Mouse (Mus musculus) right cerebral cortex, postnatal 4 days (tissue): Measurements from ENCODE around the gene Map2k5.

Source experiments
- DNase-seq: peaks from one replicate; pipeline ENCODE4 v3.0.0-alpha.2; 2022

The Map2k5 gene

GRCm38 (mm10) chr9:63377270-63378142 is at the start of gene Map2k5:
Map2k5 (minus strand) TSS chr9:63377902.
- DNase-seq, result peak; percentile 89

- DNase-seq, result no peak
Measured at GRCm38 (mm10) chr9:63421096-63421736, 43.5 kb upstream of the Map2k5 start.

- DNase-seq, result no peak
Measured at GRCm38 (mm10) chr9:63420396-63420795, 42.7 kb upstream of the Map2k5 start.

DNA sequence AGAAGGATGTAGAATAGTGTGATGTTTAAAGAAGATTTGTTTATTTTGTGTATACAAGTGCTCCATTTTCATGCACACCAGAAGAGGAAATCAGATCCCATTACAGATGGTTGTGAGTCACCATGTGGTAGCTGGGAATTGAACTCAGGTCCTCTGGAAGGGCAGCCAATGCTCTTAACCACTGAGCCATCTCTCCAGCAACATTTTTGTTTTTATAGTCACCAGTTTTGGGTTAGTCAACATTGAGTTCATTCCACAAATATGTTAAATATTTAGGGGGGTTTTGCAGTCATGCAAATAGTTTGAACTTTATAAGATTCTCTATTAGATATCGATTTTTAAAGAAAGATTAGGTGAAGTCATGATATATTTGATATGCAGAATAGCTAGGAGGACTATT is 22.5 kb upstream of the Map2k5 start:
- DNase-seq, result no peak

GRCm38 (mm10) chr9:63399463-63399815 is 21.7 kb upstream of the Map2k5 start:
- no peak for DNase-seq

- peak; percentile 90 for DNase-seq
Measured at GRCm38 (mm10) chr9:63398611-63399462, 21.1 kb upstream of the Map2k5 start, which contains the start of gene 2300009A05Rik. 2300009A05Rik (minus strand) TSS chr9:63399246.

DNA sequence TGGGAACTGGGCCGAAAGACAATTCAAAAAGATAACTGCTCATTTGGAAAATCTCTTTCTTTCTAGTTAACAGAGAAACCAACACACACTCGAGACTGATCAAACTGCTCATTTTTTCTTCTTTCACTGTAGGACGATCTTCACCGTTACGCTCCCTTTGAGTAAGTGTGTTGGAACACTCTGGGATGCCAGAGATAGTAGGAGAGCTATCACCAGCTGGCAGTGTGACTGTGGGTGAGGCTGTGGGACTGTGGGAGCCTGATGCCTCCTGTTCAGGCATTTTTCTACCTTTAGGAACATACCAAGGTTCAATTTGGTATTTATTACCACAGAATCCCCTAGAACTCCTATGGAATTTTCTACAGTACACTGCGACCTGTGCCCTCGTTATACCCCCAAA is 17.9 kb upstream of the Map2k5 start:
- no peak for DNase-seq

DNA sequence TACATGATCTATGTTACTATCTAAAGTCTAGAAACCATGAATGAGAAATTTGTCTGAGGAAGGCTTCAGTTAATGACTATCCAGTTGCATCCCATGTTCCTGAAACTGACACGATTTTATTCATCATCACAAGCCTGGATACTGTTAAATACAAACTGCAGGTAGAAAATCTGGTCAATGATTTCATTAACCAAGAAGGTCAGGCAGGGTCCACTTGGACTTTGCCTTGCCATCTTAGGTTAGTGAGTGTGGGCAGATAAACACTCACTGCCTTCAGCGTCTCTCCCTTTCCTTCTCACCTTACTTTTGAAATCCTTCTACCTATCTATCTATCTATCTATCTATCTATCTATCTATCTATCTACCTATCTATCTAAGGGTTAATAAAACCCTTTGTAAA is 13.6 kb upstream of the Map2k5 start:
- no peak for DNase-seq

DNA sequence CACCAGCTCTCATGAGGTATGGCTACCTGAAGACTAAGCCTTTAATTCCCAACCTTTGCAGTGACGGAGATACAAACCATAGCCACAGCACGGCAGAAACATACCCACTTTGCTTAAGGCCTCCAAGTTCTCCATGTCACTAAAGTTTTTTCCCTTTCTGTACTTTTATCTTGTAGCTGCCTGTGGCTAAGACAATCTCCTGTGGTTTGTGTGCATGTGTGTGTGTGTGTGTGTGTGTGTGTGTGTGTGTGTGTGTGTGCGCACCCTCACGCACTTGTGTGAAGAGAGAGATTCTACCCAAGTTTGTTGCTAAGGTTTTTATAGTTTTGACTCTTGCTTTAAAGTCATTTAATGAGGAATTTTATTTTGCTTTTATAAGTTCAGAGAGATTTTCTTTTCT is 5.1 kb upstream of the Map2k5 start:
- no peak for DNase-seq

DNA sequence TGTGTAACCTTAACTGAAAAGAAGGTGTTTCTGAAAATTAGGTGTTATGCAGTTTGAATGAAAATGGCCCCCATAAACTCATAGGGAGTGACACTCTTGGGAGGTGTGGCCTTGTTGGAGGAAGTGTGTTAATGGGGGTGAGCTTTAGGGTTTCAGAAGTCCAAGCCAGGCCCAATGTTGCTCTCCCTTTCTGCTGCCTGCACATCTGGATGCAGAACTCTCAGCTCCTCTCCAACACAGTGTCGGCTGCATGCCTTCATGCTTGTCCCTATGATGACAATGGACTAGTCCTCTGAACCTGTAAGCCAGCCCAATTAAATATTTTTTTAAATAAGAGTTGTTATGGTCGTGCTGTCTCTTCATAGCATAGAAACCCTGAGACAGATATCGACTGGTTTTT is 2.6 kb upstream of the Map2k5 start:
- DNase-seq, result no peak

DNA sequence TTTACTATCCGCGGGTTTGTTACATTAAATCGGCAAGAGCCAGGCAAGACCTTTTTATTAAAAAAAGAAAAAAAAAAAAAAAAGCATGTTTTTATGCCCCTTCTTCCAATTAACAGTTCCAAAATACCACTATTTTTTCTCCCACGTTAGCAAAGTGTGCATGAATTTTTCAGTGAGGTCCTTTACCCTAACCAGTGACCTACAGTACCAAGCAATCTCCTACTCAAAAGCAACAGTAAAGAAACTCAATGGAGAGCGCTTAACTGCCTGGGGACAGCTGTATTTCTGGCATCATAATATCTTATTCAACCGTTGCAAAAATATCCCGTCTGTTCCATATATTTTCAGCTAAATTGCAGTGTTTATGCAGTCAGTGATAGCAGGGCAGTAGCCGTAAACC is 472 bp upstream of the Map2k5 start:
- DNase-seq, result no peak

- no peak for DNase-seq
Measured at GRCm38 (mm10) chr9:63373315-63373714, 4.4 kb downstream of the Map2k5 start.

DNA sequence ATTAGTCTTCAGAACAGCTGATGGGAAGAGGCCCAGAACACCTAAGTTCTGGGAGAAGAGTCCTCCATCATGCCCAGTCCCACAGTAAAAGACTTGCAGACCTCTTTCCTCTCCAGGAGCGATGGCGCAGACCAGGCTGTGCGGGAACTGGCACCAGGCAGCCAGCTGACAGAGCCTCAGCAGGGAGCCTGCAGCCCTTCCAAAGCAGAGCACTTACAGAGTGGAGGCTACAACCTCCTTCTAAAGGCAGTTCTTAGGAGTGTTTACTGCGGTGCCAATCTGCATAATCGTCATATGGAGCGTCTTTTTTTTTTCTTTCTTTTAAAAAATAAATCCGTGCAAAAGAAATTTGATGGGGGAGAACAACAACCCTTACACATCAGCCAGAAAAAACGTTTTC is 5.2 kb downstream of the Map2k5 start:
- DNase-seq, result no peak

- DNase-seq, result no peak
Measured at GRCm38 (mm10) chr9:63360410-63360809, 17.3 kb downstream of the Map2k5 start.

GRCm38 (mm10) chr9:63359016-63359415 is 18.7 kb downstream of the Map2k5 start:
- no peak for DNase-seq

DNA sequence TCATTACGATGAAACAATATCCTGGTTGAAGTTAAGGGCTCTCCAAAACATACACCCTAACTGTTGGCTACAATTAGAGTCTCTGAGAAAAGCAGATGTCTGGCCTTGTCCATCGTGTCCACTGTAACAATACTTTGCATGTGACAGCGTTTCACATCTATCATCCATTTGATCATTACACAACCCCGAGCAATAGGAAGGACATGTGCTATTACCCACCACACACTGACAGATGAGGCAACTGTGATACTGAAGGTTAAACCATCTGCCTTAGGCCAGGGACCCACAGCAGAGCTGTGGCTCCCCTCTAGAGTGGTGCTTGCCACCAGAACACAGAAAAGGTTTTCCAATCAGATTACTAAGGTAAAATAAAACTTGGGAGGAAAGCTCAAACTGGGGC is 21.0 kb downstream of the Map2k5 start:
- DNase-seq, result no peak

- no peak for DNase-seq
Measured at GRCm38 (mm10) chr9:63356278-63356677, 21.4 kb downstream of the Map2k5 start.

DNA sequence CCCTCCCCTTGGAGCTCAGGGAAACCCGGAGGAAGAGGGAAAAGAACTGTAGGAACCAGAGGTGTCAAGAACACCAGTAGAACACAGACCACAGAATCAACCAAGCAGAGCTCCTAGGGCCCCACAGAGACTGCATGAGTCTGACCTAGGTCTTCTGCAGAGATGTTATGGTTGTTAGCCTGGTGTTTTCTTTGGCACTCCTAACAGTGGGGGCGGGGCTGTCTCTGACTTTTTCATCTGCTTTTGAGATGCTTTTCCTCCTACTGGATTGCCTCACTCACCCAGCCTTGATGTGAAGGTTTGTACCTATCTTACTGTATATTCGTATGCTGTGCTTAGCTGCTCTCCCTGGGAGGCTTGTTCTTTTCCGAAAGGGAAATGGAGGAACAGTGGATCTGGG is 23.5 kb downstream of the Map2k5 start:
- DNase-seq, result no peak

GRCm38 (mm10) chr9:63350030-63350429 is 27.7 kb downstream of the Map2k5 start:
- no peak for DNase-seq

- DNase-seq, result no peak
Measured at GRCm38 (mm10) chr9:63349241-63349640, 28.5 kb downstream of the Map2k5 start.

DNA sequence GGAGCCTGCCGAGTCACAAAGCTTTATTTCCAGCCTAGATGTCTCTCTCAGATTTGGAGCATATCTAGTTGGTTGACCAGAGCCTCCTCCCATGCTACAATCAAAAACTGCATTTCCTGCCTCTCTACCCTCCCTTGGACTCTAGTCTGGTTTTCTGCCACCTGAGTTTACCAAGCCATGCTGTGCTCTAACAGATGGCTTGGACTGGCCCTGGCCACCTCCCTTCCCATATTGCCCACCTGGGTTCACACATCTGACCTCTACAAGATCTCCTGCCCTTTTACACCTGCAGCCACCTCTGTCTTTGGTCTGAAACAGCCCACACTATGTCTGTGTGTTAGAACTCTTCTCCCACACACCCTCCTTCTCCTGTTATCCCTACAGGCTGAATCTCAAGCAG is 29.6 kb downstream of the Map2k5 start:
- DNase-seq, result no peak

DNA sequence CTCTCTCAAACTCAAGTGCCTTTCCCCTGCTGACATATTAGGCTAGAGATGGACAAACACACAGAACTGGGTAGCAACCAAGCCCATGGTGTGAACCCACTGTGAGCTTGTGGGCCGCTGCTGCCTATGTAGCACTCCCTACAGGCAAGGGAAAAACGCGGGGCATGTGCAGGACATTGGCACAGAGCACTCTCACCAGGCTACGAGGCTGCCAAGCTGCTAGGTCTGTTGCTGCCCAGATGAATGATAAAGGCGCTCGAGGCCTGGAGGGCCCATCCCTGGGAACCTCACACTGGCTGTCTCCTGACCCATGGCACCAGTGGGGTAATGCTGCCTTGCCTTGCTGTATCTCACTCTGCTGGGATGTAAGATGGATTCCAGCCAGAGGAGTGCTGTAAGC is 31.7 kb downstream of the Map2k5 start:
- DNase-seq, result no peak

GRCm38 (mm10) chr9:63341761-63342160 is 35.9 kb downstream of the Map2k5 start:
- no peak for DNase-seq

GRCm38 (mm10) chr9:63339256-63339655 is 38.4 kb downstream of the Map2k5 start:
- DNase-seq, result no peak
